Mouse (Mus musculus): ENCODE results near the gene Nynrin. TPM values are rescaled to one million over a fixed set of nuclear protein-coding genes. Genes with fewer than 3 reads are reported as not detected.

Nynrin gene
- polyA plus RNA-seq (2016; fragmentation: Nextera tagmentation; extraction: Ambion mirVana), result 27.6 and 28.0 TPM in 2 replicates

DNA sequence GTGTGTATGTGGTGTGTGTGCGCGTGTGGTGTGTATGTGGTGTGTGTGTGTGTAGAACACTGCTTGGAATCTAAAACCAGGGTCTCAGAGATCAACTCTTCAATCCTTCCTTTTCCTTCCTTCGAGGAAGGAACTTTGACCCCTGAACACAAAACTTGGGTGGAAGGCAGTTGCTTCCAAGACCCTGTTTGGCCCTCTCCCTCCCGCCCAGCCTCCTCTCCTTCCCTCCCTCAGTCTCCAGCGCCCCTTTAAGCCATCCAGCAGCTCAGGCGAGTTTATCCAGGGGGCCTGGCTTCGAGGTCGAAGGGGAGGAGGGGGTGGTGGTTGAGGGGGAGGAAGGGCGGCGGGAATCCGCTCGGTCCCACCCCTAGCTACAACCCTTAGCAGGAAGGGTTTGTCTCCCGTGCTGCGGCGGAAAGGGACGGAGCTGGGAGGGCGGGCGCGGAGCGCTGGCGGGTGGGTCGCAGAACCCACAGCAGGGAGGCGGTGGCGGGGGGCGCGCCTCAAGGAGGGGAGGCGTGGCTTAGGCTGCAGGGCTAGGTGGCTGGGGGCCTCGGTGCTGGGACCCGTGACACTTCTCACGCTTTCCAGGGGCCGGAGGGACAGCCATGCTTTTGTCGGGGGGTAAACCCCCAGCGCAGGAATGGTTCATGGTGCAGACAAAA is at the start of gene Nynrin:
Nynrin (plus strand) TSS at position 390 of the 665 bp plus-strand sequence.
- Histone ChIP-seq H3K27me3 (no peaks in the 10 kb centered on the region), H3K4me1 (peaks cover 55% of the 10 kb centered on the region)
- WGBS, result 1% methylated on average over 28 of the region's 33 CpGs

DNA sequence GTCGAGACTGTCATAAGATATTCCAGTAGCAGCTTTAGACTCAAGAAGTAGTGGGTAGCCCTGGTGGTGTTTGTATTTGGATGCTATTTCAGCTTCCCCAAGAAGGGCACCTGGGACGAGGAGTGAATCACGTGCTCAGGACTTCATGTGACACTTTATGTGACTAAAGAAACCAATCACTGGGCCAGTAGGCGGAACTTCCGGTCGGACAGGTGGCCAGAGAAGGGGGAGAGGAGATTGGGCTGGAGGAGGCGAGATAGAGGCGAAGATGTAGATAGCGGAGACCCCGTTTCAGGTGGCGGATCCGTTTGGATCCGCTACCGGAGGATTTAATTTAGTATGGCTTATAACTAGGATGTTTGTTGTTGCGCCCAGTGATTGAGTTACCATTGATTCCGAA is 38.9 kb upstream of the Nynrin start:
- Histone ChIP-seq H3K4me1 (no peaks in the 10 kb centered on the region), H3K4me3 (peak overlapping the region; percentile 50), H3K27me3 (0 out of 2 replicates have a peak, but pooled peaks cover 7% of the 10 kb centered on the region), H3K9ac (replicated peaks) (peak overlapping the region; percentile 51), H3K27ac (replicated peaks) (no peak overlapping the region), H3K9me3 (no peaks in the 10 kb centered on the region), H3K36me3 (no peaks in the 10 kb centered on the region), H3K4me2 (replicated peaks) (peak overlapping the region; percentile 63)
- ATAC-seq (ENCODE audit: low FRiP score, low read depth), result peak; percentile 71; the same call in 1 of the 2 replicates
- 30% methylated on average over 16 of the region's 16 CpGs for WGBS

More for the DNA sequence above, at the start of gene Nynrin:
- Histone ChIP-seq H3K36me3 (0 out of 2 replicates have a peak, but pooled peaks cover 4% of the 10 kb centered on the region), H3K4me3 (peak within 1 kb of the TSS; percentile 62), H3K4me2 (replicated peaks) (peak within 1 kb of the TSS; percentile 85), H3K9me3 (no peaks in the 10 kb centered on the region), H3K27ac (replicated peaks) (peak within 1 kb of the TSS; percentile 89), H3K9ac (replicated peaks) (peak within 1 kb of the TSS; percentile 80)
- ATAC-seq (ENCODE audit: low FRiP score, low read depth), result peak; percentile 87

DNA sequence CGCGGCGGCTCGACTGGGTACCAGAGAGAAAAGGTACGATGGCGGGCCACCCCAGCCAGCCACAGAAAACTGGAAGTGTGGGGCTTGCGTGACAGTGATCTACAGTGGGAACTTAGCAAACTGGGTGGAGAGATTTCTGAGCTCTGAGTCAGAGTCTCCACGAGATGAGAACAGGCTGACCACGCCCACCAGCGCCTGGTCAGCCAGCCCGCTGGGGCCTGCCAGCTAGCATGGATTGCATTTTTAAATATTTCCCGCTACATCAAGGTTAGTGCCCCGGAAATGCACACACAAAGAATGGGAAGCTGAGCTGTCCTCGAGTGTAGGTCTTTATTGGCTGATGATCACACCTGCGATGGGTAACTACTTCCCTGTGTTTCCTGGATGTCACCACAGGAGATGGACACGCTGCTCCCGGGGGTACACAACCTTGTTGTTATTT is 38.5 kb upstream of the Nynrin start:
- WGBS, result 23% methylated on average over 17 of the region's 17 CpGs
- H3K9me3 ChIP-seq, result no peaks in the 10 kb centered on the region
- no peaks in the 10 kb centered on the region for H3K4me1 ChIP-seq
- H3K36me3 ChIP-seq, result no peaks in the 10 kb centered on the region
- peak; percentile 75; the same call in 1 of the 2 replicates for ATAC-seq (ENCODE audit: low FRiP score, low read depth)
- H3K27me3 ChIP-seq, result 0 out of 2 replicates have a peak, but pooled peaks cover 7% of the 10 kb centered on the region
- H3K4me2 ChIP-seq (replicated peaks), result peak overlapping the region; percentile 63
- H3K27ac ChIP-seq (replicated peaks), result no peak overlapping the region
- peak overlapping the region; percentile 50 for H3K4me3 ChIP-seq
- peak overlapping the region; percentile 51 for H3K9ac ChIP-seq (replicated peaks)

DNA sequence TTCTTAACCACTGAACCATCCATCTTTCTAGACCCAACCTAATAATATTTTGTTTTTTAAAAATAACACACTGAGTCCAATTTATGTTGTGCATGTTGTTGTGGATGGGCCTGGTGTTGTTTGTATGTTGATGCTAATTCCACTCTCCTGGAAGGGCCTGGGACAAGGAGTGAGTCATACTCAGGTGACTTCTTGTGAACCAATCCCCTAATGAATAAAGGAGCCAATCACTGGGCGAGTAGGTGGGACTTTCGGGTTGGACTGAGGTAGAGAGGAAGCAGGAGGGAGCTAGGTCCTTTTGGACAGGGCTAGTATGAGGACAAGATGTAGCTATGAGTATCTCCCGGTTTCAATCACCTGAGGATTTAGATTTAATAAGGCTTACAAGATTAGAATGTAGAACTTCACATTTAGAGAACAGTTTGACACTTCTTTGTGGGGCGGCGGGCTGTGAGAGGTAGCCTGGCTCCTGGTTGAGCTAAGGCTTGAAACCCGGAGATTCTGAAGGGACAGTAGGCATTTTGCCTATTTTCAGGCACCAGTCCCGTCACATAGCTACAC is 33.9 kb upstream of the Nynrin start:
- H3K27me3 ChIP-seq, result peaks cover 4% of the 10 kb centered on the region
- no peak for ATAC-seq (ENCODE audit: low FRiP score, low read depth)
- WGBS, result 84% methylated on average over 7 of the region's 7 CpGs
- H3K9me3 ChIP-seq, result no peaks in the 10 kb centered on the region
- no peak overlapping the region for H3K9ac ChIP-seq (replicated peaks)
- no peak overlapping the region for H3K4me2 ChIP-seq (replicated peaks)
- H3K4me1 ChIP-seq, result peaks cover 25% of the 10 kb centered on the region
- no peaks in the 10 kb centered on the region for H3K36me3 ChIP-seq
- no peak overlapping the region for H3K27ac ChIP-seq (replicated peaks)
- H3K4me3 ChIP-seq, result no peak overlapping the region

DNA sequence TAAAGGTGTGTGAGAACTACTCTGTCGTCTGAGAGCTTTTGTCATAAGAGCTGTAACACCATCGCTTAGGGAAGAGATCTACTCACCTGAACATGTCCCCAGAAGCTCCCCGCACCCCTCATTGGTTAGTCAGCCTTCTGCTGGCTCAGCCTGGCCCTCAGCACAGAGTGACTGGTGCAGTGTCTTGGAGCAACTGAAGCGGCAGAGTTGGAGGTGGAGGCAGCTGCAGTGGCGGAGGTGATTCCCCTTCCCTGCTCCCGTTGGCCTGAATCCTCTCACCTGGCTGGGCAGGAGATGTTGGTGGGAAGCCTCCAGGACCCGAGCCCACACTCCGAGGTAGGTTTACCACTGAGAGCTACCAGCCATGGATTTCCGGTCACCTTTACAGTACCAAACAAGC is 33.2 kb upstream of the Nynrin start:
- Histone ChIP-seq H3K4me3 (no peak overlapping the region), H3K4me2 (replicated peaks) (no peak overlapping the region), H3K9me3 (no peaks in the 10 kb centered on the region), H3K27ac (replicated peaks) (no peak overlapping the region), H3K9ac (replicated peaks) (no peak overlapping the region), H3K27me3 (peaks cover 10% of the 10 kb centered on the region), H3K4me1 (peaks cover 32% of the 10 kb centered on the region), H3K36me3 (no peaks in the 10 kb centered on the region)
- no peak for ATAC-seq (ENCODE audit: low FRiP score, low read depth)
- 88% methylated on average over 9 of the region's 9 CpGs for WGBS

DNA sequence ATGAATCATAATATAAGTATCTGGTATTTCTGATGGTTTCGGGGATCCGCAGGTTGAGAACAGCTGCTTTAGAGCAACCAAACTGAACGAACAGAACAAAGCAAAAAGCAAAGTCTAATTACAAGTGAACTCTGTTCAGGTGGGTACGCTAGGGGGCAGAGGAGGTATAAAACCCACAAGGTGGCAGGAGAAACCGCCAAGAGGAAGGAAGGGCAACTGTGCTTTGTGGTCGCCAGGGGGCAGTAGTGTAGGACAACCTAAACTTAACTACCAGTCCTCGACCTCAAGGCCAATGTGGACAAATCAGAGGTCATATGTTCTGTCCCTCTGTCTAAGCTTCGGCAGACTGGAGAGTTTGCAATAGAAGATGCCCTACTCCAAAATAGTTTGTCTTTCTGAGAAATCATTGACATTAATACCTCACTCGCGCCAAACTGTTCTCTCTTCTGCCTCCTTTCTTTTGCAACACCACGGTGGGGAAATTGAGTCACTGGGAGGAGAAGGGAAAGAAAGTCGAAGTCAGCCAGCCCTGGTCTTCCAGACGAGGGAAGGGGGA is 31.3 kb upstream of the Nynrin start:
- no peaks in the 10 kb centered on the region for H3K9me3 ChIP-seq
- H3K9ac ChIP-seq (replicated peaks), result peak overlapping the region; percentile 77
- peak overlapping the region; percentile 86 for H3K4me2 ChIP-seq (replicated peaks)
- peaks cover 47% of the 10 kb centered on the region for H3K4me1 ChIP-seq
- WGBS, result 5% methylated on average over 13 of the region's 13 CpGs
- H3K27me3 ChIP-seq, result peaks cover 26% of the 10 kb centered on the region
- no peak; the same call in 1 of the 2 replicates for ATAC-seq (ENCODE audit: low FRiP score, low read depth)
- H3K4me3 ChIP-seq, result peak overlapping the region; percentile 64
- H3K36me3 ChIP-seq, result no peaks in the 10 kb centered on the region
- peak overlapping the region; percentile 90 for H3K27ac ChIP-seq (replicated peaks)

DNA sequence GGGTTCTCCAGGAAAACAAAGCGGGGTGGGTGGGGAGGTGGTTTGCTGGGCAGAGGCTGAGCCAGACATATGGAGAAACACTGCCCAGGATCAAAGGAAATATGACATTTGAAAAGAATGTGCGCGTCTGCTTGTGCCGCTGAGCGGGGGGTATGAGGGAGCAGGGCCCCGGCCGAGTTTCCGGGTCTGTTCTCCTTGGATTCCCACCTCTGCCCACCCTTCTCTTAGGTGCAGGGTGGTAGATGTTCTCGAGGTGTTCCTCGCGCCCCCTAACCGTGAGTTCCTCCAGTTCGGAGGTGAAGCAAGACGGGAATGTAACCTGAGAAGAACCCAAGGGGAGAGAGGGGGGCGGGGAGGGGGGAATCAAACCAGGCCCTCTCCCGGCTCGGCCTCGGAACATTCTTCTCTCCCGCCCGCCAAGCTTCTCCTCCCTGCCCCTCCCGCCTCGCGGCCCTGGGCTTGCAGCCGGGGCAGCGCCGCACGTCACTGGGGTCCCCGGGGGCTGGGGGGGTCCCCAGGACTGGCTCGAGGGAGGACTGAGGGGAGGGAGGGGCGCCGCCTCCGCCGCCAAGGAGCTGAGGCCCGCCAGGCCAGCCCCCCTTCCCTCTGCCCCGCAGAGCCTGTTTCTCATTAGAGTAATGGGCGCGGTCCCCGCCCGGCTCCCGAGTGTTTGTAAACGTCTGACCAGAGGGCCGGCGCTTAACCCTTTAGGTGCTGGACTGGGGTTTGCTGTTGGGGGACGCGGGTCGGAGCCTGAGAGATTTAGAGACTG is 30.6 kb upstream of the Nynrin start, which contains the start of gene Nfatc4:
Nfatc4 (plus strand) TSS at position 154 of the 772 bp plus-strand sequence.
- peak within 1 kb of the TSS; percentile 86 for H3K4me2 ChIP-seq (replicated peaks)
- ATAC-seq (ENCODE audit: low FRiP score, low read depth), result peak; percentile 82
- H3K27ac ChIP-seq (replicated peaks), result peak within 1 kb of the TSS; percentile 90
- peaks cover 33% of the 10 kb centered on the region for H3K27me3 ChIP-seq
- no peaks in the 10 kb centered on the region for H3K9me3 ChIP-seq
- peak within 1 kb of the TSS; percentile 64 for H3K4me3 ChIP-seq
- peaks cover 47% of the 10 kb centered on the region for H3K4me1 ChIP-seq
- under 1% methylated on average over 36 of the region's 46 CpGs for WGBS
- H3K36me3 ChIP-seq, result no peaks in the 10 kb centered on the region
- peak within 1 kb of the TSS; percentile 77 for H3K9ac ChIP-seq (replicated peaks)

DNA sequence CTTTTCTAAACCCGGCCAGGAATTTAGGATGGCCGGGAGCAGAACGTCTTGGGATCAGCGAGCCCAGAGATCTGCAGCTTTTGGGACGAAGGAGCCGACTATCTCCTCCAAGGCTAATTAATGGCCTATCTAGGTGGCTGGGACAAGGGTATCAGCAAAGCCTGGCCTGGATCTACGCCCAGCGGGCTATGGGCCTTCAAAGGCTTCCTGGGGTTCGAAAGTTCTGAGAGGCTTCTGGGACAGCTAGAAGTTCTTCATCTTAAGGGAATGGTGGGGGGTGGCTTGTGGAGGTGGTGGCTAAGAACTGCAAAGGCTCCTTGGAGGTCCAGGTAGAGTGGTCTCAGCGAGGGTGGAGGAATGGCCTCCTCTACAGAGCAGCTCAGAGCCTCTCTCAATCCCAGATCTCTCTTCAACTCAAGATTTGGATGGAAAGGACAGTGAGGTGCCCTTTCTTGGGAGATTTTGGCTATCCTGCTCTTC is 29.8 kb upstream of the Nynrin start:
- H3K36me3 ChIP-seq, result no peaks in the 10 kb centered on the region
- peak overlapping the region; percentile 90 for H3K27ac ChIP-seq (replicated peaks)
- H3K27me3 ChIP-seq, result peaks cover 34% of the 10 kb centered on the region
- WGBS, result 0% methylated on average over 10 of the region's 10 CpGs
- H3K4me1 ChIP-seq, result peaks cover 47% of the 10 kb centered on the region
- peak overlapping the region; percentile 86 for H3K4me2 ChIP-seq (replicated peaks)
- H3K4me3 ChIP-seq, result peak overlapping the region; percentile 64
- H3K9ac ChIP-seq (replicated peaks), result peak overlapping the region; percentile 77
- H3K9me3 ChIP-seq, result no peaks in the 10 kb centered on the region
- peak; percentile 0; the same call in 1 of the 2 replicates for ATAC-seq (ENCODE audit: low FRiP score, low read depth)

DNA sequence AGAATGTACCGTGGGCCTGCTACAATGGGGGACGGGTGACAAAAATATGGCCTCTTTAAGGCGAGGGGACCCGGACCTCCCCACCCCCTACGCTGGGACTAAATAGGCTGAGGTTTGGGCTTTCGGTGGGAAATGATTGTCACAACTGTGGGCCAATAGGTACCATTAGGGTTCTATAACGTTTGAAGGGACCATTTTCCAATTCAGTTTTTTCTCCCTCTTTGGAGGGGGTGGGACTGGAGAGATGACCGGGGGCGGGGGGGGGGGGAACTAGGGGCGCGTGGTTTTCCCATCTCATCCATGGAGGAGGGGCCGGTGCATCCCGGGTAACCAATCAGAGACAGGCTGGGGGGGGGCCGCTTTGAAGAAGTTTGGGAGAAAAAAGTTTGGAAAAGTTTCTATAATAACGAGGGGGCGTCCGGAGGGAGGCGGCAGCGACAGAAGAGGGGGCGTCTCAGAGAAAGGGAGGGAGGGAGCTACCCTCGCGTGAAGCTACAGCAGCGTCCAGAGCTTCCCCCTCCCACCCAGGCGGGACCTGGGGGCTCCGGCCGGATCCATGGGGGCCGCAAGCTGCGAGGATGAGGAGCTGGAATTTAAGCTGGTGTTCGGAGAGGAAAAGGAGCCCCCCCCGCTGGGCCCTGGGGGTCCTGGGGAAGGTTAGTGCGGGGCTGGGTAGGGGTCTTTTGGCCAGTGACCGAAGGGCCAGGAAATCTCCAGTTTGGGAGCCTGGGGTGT is 29.2 kb upstream of the Nynrin start:
- Histone ChIP-seq H3K4me1 (peaks cover 47% of the 10 kb centered on the region), H3K4me2 (replicated peaks) (peak overlapping the region; percentile 86), H3K9ac (replicated peaks) (peak overlapping the region; percentile 65), H3K27ac (replicated peaks) (peak overlapping the region; percentile 90), H3K9me3 (no peaks in the 10 kb centered on the region), H3K36me3 (no peaks in the 10 kb centered on the region), H3K4me3 (peak overlapping the region; percentile 64), H3K27me3 (peaks cover 34% of the 10 kb centered on the region)
- WGBS, result under 1% methylated on average over 30 of the region's 32 CpGs
- 0 out of 2 replicates have a peak, but pooled peaks have one; percentile 1 for ATAC-seq (ENCODE audit: low FRiP score, low read depth)

DNA sequence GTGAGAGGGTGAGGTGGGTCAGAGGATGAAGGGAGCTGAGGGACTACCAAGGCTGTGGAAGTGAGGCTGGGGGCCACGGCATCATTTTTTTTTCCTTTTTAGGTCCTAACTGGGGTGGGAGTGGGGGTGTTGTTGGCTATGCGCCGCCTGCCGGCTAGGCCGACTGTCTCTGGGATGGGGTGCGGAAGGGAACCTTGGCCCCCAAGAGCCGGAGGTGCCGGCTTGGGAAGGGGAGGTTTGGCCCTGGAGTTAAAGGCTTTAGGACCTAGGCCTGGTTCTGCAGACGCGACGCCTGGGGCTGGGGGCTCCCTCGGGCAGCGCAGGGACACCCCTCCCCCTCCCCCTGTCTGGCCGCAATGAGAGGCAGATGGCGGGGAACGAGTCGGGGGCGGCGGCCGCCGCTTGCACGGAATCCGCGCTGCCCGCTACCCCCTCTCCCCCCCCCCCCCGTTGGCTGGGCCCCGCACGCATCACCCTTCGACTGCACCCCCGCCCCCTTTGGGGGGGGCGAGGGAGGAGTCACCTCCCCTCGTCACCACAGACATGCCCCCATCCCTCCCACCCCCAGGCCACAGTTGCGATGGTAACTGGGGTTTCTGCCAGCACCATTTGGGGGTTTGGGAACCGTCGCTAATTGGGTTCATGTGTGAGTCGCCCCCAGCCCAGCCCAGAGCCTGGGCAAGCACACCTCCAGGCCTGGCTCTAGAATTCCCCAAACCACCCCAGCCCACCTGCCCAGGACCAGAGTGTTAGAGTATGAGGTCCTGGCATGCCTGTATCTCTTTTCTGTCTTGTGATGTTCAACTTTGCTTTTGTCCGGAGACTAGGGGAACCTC is 28.4 kb upstream of the Nynrin start:
- peak overlapping the region; percentile 86 for H3K4me2 ChIP-seq (replicated peaks)
- WGBS, result under 1% methylated on average over 15 of the region's 37 CpGs
- H3K9me3 ChIP-seq, result no peaks in the 10 kb centered on the region
- H3K27ac ChIP-seq (replicated peaks), result peak overlapping the region; percentile 49
- peaks cover 47% of the 10 kb centered on the region for H3K4me1 ChIP-seq
- H3K9ac ChIP-seq (replicated peaks), result peak overlapping the region; percentile 65
- peaks cover 34% of the 10 kb centered on the region for H3K27me3 ChIP-seq
- ATAC-seq (ENCODE audit: low FRiP score, low read depth), result peak; percentile 45; the same call in 1 of the 2 replicates
- no peaks in the 10 kb centered on the region for H3K36me3 ChIP-seq
- peak overlapping the region; percentile 64 for H3K4me3 ChIP-seq

Data from midbrain, embryonic 12.5 days (tissue).